Comparison of ENCODE assay signal across 8 mouse cellular contexts in genomic region chr10:78351564-78351886, GRCm38 (mm10). TPM values are rescaled to one million over a fixed set of nuclear protein-coding genes. Genes with fewer than 3 reads are reported as not detected.
DNase-seq lines count a peak whose midpoint lies in the region; ATAC-seq and TF ChIP-seq lines count a peak whose summit lies in the region.

No protein-coding gene starts in this region.

- H3K4me3 ChIP-seq in lung, embryonic 15.5 days: peak overlapping the region; percentile 97
- peak overlapping the region; percentile 94 for H3K4me3 ChIP-seq in embryonic facial prominence, embryonic 14.5 days (ENCODE audit: low read depth, low read length)
- H3K4me3 ChIP-seq in midbrain, postnatal 0 days (ENCODE audit: low read depth, low read length): peak overlapping the region; percentile 95

- H3K4me1 ChIP-seq in lung, embryonic 15.5 days: peaks cover 18% of the 10 kb centered on the region
- peaks cover 20% of the 10 kb centered on the region for H3K4me1 ChIP-seq in embryonic facial prominence, embryonic 14.5 days (ENCODE audit: control insufficient read depth, insufficient read depth, low read length)
- H3K4me1 ChIP-seq in midbrain, postnatal 0 days (ENCODE audit: insufficient read depth, low read length): peaks cover 9% of the 10 kb centered on the region

- no peaks in the 10 kb centered on the region for H3K36me3 ChIP-seq in lung, embryonic 15.5 days
- 0 out of 2 replicates have a peak, but pooled peaks cover 6% of the 10 kb centered on the region for H3K36me3 ChIP-seq in embryonic facial prominence, embryonic 14.5 days (ENCODE audit: control insufficient read depth, insufficient read depth, low read length)
- no peaks in the 10 kb centered on the region for H3K36me3 ChIP-seq in midbrain, postnatal 0 days (ENCODE audit: insufficient read depth, low read length)

- peak overlapping the region; percentile 71 for H3K27ac ChIP-seq in lung, embryonic 15.5 days
- H3K27ac ChIP-seq in embryonic facial prominence, embryonic 14.5 days (replicated peaks; ENCODE audit: low read depth, low read length): peak overlapping the region; percentile 80
- H3K27ac ChIP-seq in midbrain, postnatal 0 days (ENCODE audit: low read depth, low read length): peak overlapping the region; percentile 74

- peak overlapping the region; percentile 100 for H3K9ac ChIP-seq in lung, embryonic 15.5 days
- peak overlapping the region; percentile 97 for H3K9ac ChIP-seq in embryonic facial prominence, embryonic 14.5 days (ENCODE audit: low read depth, low read length)
- peak overlapping the region; percentile 98 for H3K9ac ChIP-seq in midbrain, postnatal 0 days (replicated peaks; ENCODE audit: low read length, poor library complexity, severe bottlenecking)

- WGBS in lung, embryonic 15.5 days: 1% methylated on average over 13 of the region's 13 CpGs
- WGBS in embryonic facial prominence, embryonic 14.5 days: 2% methylated on average over 13 of the region's 13 CpGs
- WGBS in midbrain, postnatal 0 days: 2% methylated on average over 13 of the region's 13 CpGs

- TF ChIP-seq CTCF in midbrain, postnatal 0 days (IDR thresholded peaks at IDR 0.05): no peak

- no peaks in the 10 kb centered on the region for H3K9me3 ChIP-seq in lung, embryonic 15.5 days
- H3K9me3 ChIP-seq in embryonic facial prominence, embryonic 14.5 days (ENCODE audit: control insufficient read depth, low read length): no peaks in the 10 kb centered on the region
- H3K9me3 ChIP-seq in midbrain, postnatal 0 days (ENCODE audit: low read length): no peaks in the 10 kb centered on the region

- DNase-seq in lung, postnatal 25 days (ENCODE audit: low spot score): no peak
- no peak for DNase-seq in embryonic facial prominence, embryonic 14.5 days (ENCODE audit: low spot score)
- peak; percentile 55 to 60 for DNase-seq in kidney, adult 8-10 months
- no peak for DNase-seq in midbrain, postnatal 0 days (ENCODE audit: low spot score)
- DNase-seq in right cerebral cortex, adult 18-20 months: no peak
- no peak for DNase-seq in gastrocnemius, adult 8-10 months (ENCODE audit: low spot score in 2 of 2)
- DNase-seq in thymus, postnatal 4 days: no peak

- ATAC-seq in lung, embryonic 15.5 days (ENCODE audit: borderline replicate concordance, extremely low read depth, low FRiP score, low TSS enrichment): no peak
- no peak for ATAC-seq in embryonic facial prominence, embryonic 14.5 days (ENCODE audit: low read depth)
- ATAC-seq in midbrain, postnatal 0 days (ENCODE audit: low FRiP score): no peak

- no peaks in the 10 kb centered on the region for H3K27me3 ChIP-seq in lung, embryonic 15.5 days
- no peaks in the 10 kb centered on the region for H3K27me3 ChIP-seq in embryonic facial prominence, embryonic 14.5 days (replicated peaks; ENCODE audit: control insufficient read depth, insufficient read depth, low read length)
- H3K27me3 ChIP-seq in midbrain, postnatal 0 days (ENCODE audit: insufficient read depth, low read length): no peaks in the 10 kb centered on the region

- peak overlapping the region; percentile 92 for H3K4me2 ChIP-seq in lung, embryonic 15.5 days
- H3K4me2 ChIP-seq in embryonic facial prominence, embryonic 14.5 days (ENCODE audit: low read depth, low read length): peak overlapping the region; percentile 67
- peak overlapping the region; percentile 87 for H3K4me2 ChIP-seq in midbrain, postnatal 0 days (ENCODE audit: low read depth, low read length, poor library complexity, severe bottlenecking)

RNA-seq across cellular contexts. Expression of gene Agpat3, which starts 0.8 kb away (rescaled TPM):
- polyA plus RNA-seq in lung, embryonic 15.5 days (2015; fragmentation: Nextera tagmentation; extraction: Ambion mirVana): 64.4 and 68.1 TPM in 2 replicates
- polyA plus RNA-seq in embryonic facial prominence, embryonic 14.5 days (2014; fragmentation: Nextera tagmentation; extraction: Ambion mirVana): 83.2 and 86.1 TPM in 2 replicates
- total RNA-seq in midbrain, postnatal 0 days (2014; rRNA removed): 106 and 137 TPM in 2 replicates
- polyA plus RNA-seq in midbrain, postnatal 0 days (2015; fragmentation: Nextera tagmentation; extraction: Ambion mirVana): 91.7 and 96.8 TPM in 2 replicates
- 100 to 1,000 TPM; 107 to 126 (median 122) TPM for total RNA-seq in gastrocnemius, adult 8-10 months (2022)

Comparison
In these comparisons a context has a peak if more than half of its experiments do, and no peak if none do; other contexts are left out.
1. DNase-seq: peak in kidney, adult 8-10 months (2 of 2); none in lung, postnatal 25 days (single experiment), embryonic facial prominence, embryonic 14.5 days (single experiment), midbrain, postnatal 0 days (single experiment), right cerebral cortex, adult 18-20 months (single experiment), gastrocnemius, adult 8-10 months (0 of 2) and thymus, postnatal 4 days (single experiment).
2. Peak in every context shown above with its lines, with median percentiles within 50 percentile points of each other: H3K27ac ChIP-seq, H3K4me2 ChIP-seq, H3K4me3 ChIP-seq and H3K9ac ChIP-seq.